Mouse (Mus musculus) midbrain, postnatal 0 days (tissue): ENCODE data around the gene Vezt. TPM values are rescaled to one million over a fixed set of nuclear protein-coding genes. Genes with fewer than 3 reads are reported as not detected.

ENCODE experiments used
- ATAC-seq: fragments of 200-750 bp; cut with Nextera tagmentation; 2 replicates; pipeline ENCODE4 v1.8.0; 2017; ENCODE audit warnings: moderate number of reproducible peaks, mild to moderate bottlenecking, moderate TSS enrichment, moderate library complexity; ENCODE audit not compliant: low FRiP score
- DNase-seq: peaks from one replicate; pipeline ENCODE4 v3.0.0-alpha.2; 2015; ENCODE audit warnings: low spot score
- H3K27ac ChIP-seq: fragments of 300-500 bp; sonication (generic); 2 replicates; pipeline ENCODE4 v1.5.1; 2014; ENCODE audit warnings: low read depth, mild to moderate bottlenecking, low read length, mixed read lengths
- H3K27me3 ChIP-seq: fragments of 300-500 bp; sonication (generic); 2 replicates; pipeline ENCODE4 v1.6.1; 2014; ENCODE audit warnings: low read length, control low read depth, mixed read lengths; ENCODE audit not compliant: insufficient read depth
- H3K36me3 ChIP-seq: fragments of 300-500 bp; sonication (generic); 2 replicates; pipeline ENCODE4 v1.6.1; 2014; ENCODE audit warnings: low read length, control low read depth, mixed read lengths; ENCODE audit not compliant: insufficient read depth
- H3K4me1 ChIP-seq: fragments of 300-500 bp; sonication (generic); 2 replicates; pipeline ENCODE4 v1.6.1; 2014; ENCODE audit warnings: mild to moderate bottlenecking, control low read depth, antibody characterized with exemption, low read length, mixed read lengths; ENCODE audit not compliant: insufficient read depth
- H3K4me2 ChIP-seq: fragments of 300-500 bp; sonication (generic); 2 replicates; pipeline ENCODE4 v1.6.1; 2014; ENCODE audit warnings: low read depth, mild to moderate bottlenecking, low read length, mixed read lengths; ENCODE audit not compliant: poor library complexity, severe bottlenecking
- H3K4me3 ChIP-seq: fragments of 300-500 bp; sonication (generic); 2 replicates; pipeline ENCODE4 v1.5.1; 2014; ENCODE audit warnings: low read depth, mild to moderate bottlenecking, low read length, moderate library complexity
- H3K9ac ChIP-seq: fragments of 300-500 bp; sonication (generic); replicated peaks from 2 replicates; pipeline ENCODE4 v1.6.1; 2014; ENCODE audit warnings: mild to moderate bottlenecking, low read length, moderate library complexity, mixed read lengths; ENCODE audit not compliant: poor library complexity, severe bottlenecking
- H3K9me3 ChIP-seq: fragments of 300-500 bp; sonication (generic); 2 replicates; pipeline ENCODE4 v1.6.1; 2016; ENCODE audit warnings: low read length, control low read depth
- CTCF ChIP-seq: IDR thresholded peaks from 2 replicates; pipeline ENCODE4 v1.5.1; 2016; ENCODE audit warnings: antibody characterized with exemption, mild to moderate bottlenecking
- WGBS: fragments of 180-500 bp; shearing (Covaris S2); extraction: QIAGEN DNeasy Blood & Tissue Kit; methylation state at CpG from one replicate; pipeline ENCODE4 v1.1.7; 2014; 5-methylcytosine and 5-hydroxymethylcytosine counted together
- polyA plus RNA-seq: library from polyadenylated mRNA; unstranded; fragments of >200 nt; fragmentation: Nextera tagmentation; extraction: Ambion mirVana; gene quantifications from 2 replicates; pipeline ENCODE4 v1.2.1, GENCODE M21; 2015
- total RNA-seq: library from RNA; depleted of rRNA; stranded (reverse); fragments of >200 nt; gene quantifications from 2 replicates; pipeline ENCODE4 v1.2.3, GENCODE M21; 2014

Gene Vezt
- total and polyA plus RNA-seq, 2 experiments from 2014 or later, result 38.2 to 38.6 TPM

- ATAC-seq, result no peak
- H3K36me3 ChIP-seq, result no peaks in the 10 kb centered on the region
- no peak for DNase-seq
- H3K9me3 ChIP-seq, result no peaks in the 10 kb centered on the region
- no peak overlapping the region for H3K27ac ChIP-seq
- H3K4me3 ChIP-seq, result no peak overlapping the region
- no peak overlapping the region for H3K9ac ChIP-seq
- no peaks in the 10 kb centered on the region; the same call in 1 of the 2 replicates for H3K27me3 ChIP-seq
- 71% methylated on average over 1 of the region's 1 CpGs for WGBS
- H3K4me2 ChIP-seq, result no peak overlapping the region
- TF ChIP-seq CTCF, result no peak
- no peaks in the 10 kb centered on the region for H3K4me1 ChIP-seq
These were observed 122.7 kb downstream of the Vezt start for GRCm38 (mm10) chr10:93912917-93913316.

GRCm38 (mm10) chr10:93912136-93912855 is 123.3 kb downstream of the Vezt start:
- DNase-seq (no peak), ATAC-seq (no peak)
- no peaks in the 10 kb centered on the region; the same call in 1 of the 2 replicates for H3K27me3 ChIP-seq
- no peak overlapping the region for H3K27ac ChIP-seq
- 89% methylated on average over 5 of the region's 5 CpGs for WGBS
- no peak for TF ChIP-seq CTCF
- H3K4me3 ChIP-seq, result no peak overlapping the region
- no peaks in the 10 kb centered on the region for H3K4me1 ChIP-seq
- no peak overlapping the region for H3K4me2 ChIP-seq
- H3K9me3 ChIP-seq, result no peaks in the 10 kb centered on the region
- H3K9ac ChIP-seq, result no peak overlapping the region
- H3K36me3 ChIP-seq, result no peaks in the 10 kb centered on the region

GRCm38 (mm10) chr10:93911326-93911725 is 124.3 kb downstream of the Vezt start:
- 83% methylated on average over 5 of the region's 5 CpGs for WGBS

GRCm38 (mm10) chr10:93909811-93910446 is 125.7 kb downstream of the Vezt start:
- no peaks in the 10 kb centered on the region; the same call in 1 of the 2 replicates for H3K27me3 ChIP-seq
- H3K4me3 ChIP-seq, result no peak overlapping the region
- no peaks in the 10 kb centered on the region for H3K4me1 ChIP-seq
- TF ChIP-seq CTCF, result no peak
- H3K4me2 ChIP-seq, result no peak overlapping the region
- ATAC-seq (no peak), DNase-seq (no peak)
- WGBS, result 87% methylated on average over 5 of the region's 5 CpGs
- no peak overlapping the region for H3K27ac ChIP-seq
- no peak overlapping the region for H3K9ac ChIP-seq
- H3K9me3 ChIP-seq, result no peaks in the 10 kb centered on the region
- no peaks in the 10 kb centered on the region for H3K36me3 ChIP-seq

More at GRCm38 (mm10) chr10:93911326-93911725, 124.3 kb downstream of the Vezt start:
- H3K27me3 ChIP-seq, result no peaks in the 10 kb centered on the region; the same call in 1 of the 2 replicates
- TF ChIP-seq CTCF, result no peak
- H3K27ac ChIP-seq, result no peak overlapping the region
- no peak overlapping the region for H3K4me2 ChIP-seq
- H3K4me3 ChIP-seq, result no peak overlapping the region
- no peaks in the 10 kb centered on the region for H3K9me3 ChIP-seq
- no peaks in the 10 kb centered on the region for H3K36me3 ChIP-seq
- no peak overlapping the region for H3K9ac ChIP-seq
- no peak for DNase-seq
- no peak for ATAC-seq
- H3K4me1 ChIP-seq, result no peaks in the 10 kb centered on the region

GRCm38 (mm10) chr10:93909015-93909414 is 126.6 kb downstream of the Vezt start:
- Histone ChIP-seq H3K4me3 (no peak overlapping the region), H3K27ac (no peak overlapping the region), H3K4me1 (no peaks in the 10 kb centered on the region), H3K9ac (no peak overlapping the region), H3K27me3 (no peaks in the 10 kb centered on the region; the same call in 1 of the 2 replicates), H3K4me2 (no peak overlapping the region), H3K9me3 (no peaks in the 10 kb centered on the region), H3K36me3 (no peaks in the 10 kb centered on the region)
- ATAC-seq (no peak), DNase-seq (no peak)
- 96% methylated on average over 1 of the region's 1 CpGs for WGBS
- no peak for TF ChIP-seq CTCF

- no peak overlapping the region for H3K4me3 ChIP-seq
- 96% methylated on average over 7 of the region's 7 CpGs for WGBS
- ATAC-seq, result no peak
- no peaks in the 10 kb centered on the region for H3K36me3 ChIP-seq
- TF ChIP-seq CTCF, result no peak
- H3K4me1 ChIP-seq, result no peaks in the 10 kb centered on the region
- H3K4me2 ChIP-seq, result no peak overlapping the region
- H3K27ac ChIP-seq, result no peak overlapping the region
- H3K9me3 ChIP-seq, result no peaks in the 10 kb centered on the region
- DNase-seq, result no peak
- H3K27me3 ChIP-seq, result no peaks in the 10 kb centered on the region; the same call in 1 of the 2 replicates
- H3K9ac ChIP-seq, result no peak overlapping the region
These were observed 127.1 kb downstream of the Vezt start for GRCm38 (mm10) chr10:93908540-93908939.
